Mouse (Mus musculus) CH12.LX (cell line): ENCODE results near the gene Avl9. TPM values are rescaled to one million over a fixed set of nuclear protein-coding genes. Genes with fewer than 3 reads are reported as not detected.

Experiments
- DNase-seq: peaks from one replicate; pipeline ENCODE4 v3.0.0-alpha.2; 2013; ENCODE audit errors: extremely low read depth
- H3K27ac ChIP-seq: 2 replicates; pipeline ENCODE4 v1.5.1; 2012; ENCODE audit warnings: low read depth, mild to moderate bottlenecking, control low read depth, moderate library complexity; ENCODE audit not compliant: insufficient read depth
- H3K27me3 ChIP-seq: replicated peaks from 2 replicates; pipeline ENCODE3; 2012; ENCODE audit warnings: inconsistent platforms
- H3K36me3 ChIP-seq, 2 experiments: replicated peaks in 1 of 2; 2 replicates each; pipeline versions ENCODE3 to v1.6.1; 2012; ENCODE audit warnings: inconsistent platforms in 1 of 2, low read length in 1 of 2, mild to moderate bottlenecking in 1 of 2, mixed read lengths in 1 of 2, moderate library complexity in 1 of 2; ENCODE audit not compliant: control insufficient read depth in 1 of 2, insufficient read depth in 1 of 2
- H3K4me1 ChIP-seq, 2 experiments: 2 replicates each; pipeline ENCODE4 v1.6.1; 2012; ENCODE audit warnings: inconsistent platforms in 1 of 2, moderate library complexity in 1 of 2; ENCODE audit not compliant: insufficient read depth in 2 of 2, control insufficient read depth in 1 of 2
- H3K4me2 ChIP-seq: 2 replicates; pipeline ENCODE4 v1.6.1; 2012; ENCODE audit warnings: low read depth, mild to moderate bottlenecking, control low read depth; ENCODE audit not compliant: poor library complexity, insufficient read depth, severe bottlenecking
- H3K4me3 ChIP-seq, 3 experiments: fragments of 150-350 bp in 1 of 3; sonication (generic) in 1 of 3; replicated peaks in 1 of 3; 2 replicates each; pipeline versions ENCODE3 to v1.5.1; 2011 to 2012; ENCODE audit warnings: low read depth in 2 of 3, low read length in 2 of 3, mild to moderate bottlenecking in 2 of 3, moderate library complexity in 2 of 3, control low read depth in 1 of 3, improper control_type of control experiment in 1 of 3, inconsistent platforms in 1 of 3, mixed read lengths in 1 of 3; ENCODE audit not compliant: poor library complexity in 1 of 3
- H3K79me2 ChIP-seq: replicated peaks from 2 replicates; pipeline ENCODE4 v1.6.1; 2012; ENCODE audit warnings: mild to moderate bottlenecking, moderate library complexity; ENCODE audit not compliant: control insufficient read depth, poor library complexity, insufficient read depth, severe bottlenecking; ENCODE audit errors: extremely low read depth
- H3K9ac ChIP-seq: 2 replicates; pipeline ENCODE4 v1.6.1; 2012; ENCODE audit warnings: low read depth, mild to moderate bottlenecking, control low read depth, moderate library complexity; ENCODE audit not compliant: insufficient read depth
- H3K9me3 ChIP-seq: replicated peaks from 2 replicates; pipeline ENCODE3; 2012; ENCODE audit warnings: low read length, inconsistent platforms, mixed read lengths
- BHLHE40 ChIP-seq: IDR thresholded peaks from 2 replicates; pipeline ENCODE4 v1.6.1; 2011; ENCODE audit warnings: mild to moderate bottlenecking, low read depth, low read length, improper control_type of control experiment
- CHD1 ChIP-seq: IDR thresholded peaks from 2 replicates; pipeline ENCODE4 v1.6.1; 2012; ENCODE audit warnings: low read depth, low read length, improper control_type of control experiment, inconsistent platforms
- CHD2 ChIP-seq: IDR thresholded peaks from 2 replicates; pipeline ENCODE4 v1.6.1; 2011; ENCODE audit warnings: low read length, improper control_type of control experiment
- CTCF ChIP-seq, 2 experiments: IDR thresholded peaks in 1 of 2; conservative IDR thresholded peaks in 1 of 2; 2 replicates each; pipeline ENCODE4 v1.5.1; 2011 to 2012; ENCODE audit warnings: low read depth in 2 of 2, low read length in 2 of 2, improper control_type of control experiment in 1 of 2, inconsistent platforms in 1 of 2, mild to moderate bottlenecking in 1 of 2, moderate library complexity in 1 of 2
- E2F4 ChIP-seq: IDR thresholded peaks from 2 replicates; pipeline ENCODE4 v1.6.1; 2011; ENCODE audit warnings: low read depth, low read length, improper control_type of control experiment; ENCODE audit not compliant: insufficient replicate concordance
- ELF1 ChIP-seq: IDR thresholded peaks from 2 replicates; pipeline ENCODE4 v1.6.1; 2014; ENCODE audit warnings: low read depth, mild to moderate bottlenecking, inconsistent platforms, low read length, improper control_type of control experiment
- EP300 ChIP-seq: IDR thresholded peaks from 2 replicates; pipeline ENCODE4 v1.6.1; 2011; ENCODE audit warnings: low read length, improper control_type of control experiment
- ETS1 ChIP-seq: conservative IDR thresholded peaks from 2 replicates; pipeline ENCODE4 v1.6.1; 2012; ENCODE audit warnings: low read depth, mild to moderate bottlenecking, inconsistent platforms, low read length, improper control_type of control experiment, moderate library complexity
- GABPA ChIP-seq: IDR thresholded peaks from 2 replicates; pipeline ENCODE4 v1.6.1; 2012; ENCODE audit warnings: low read depth, low read length, improper control_type of control experiment, inconsistent platforms; ENCODE audit not compliant: insufficient replicate concordance
- HCFC1 ChIP-seq: IDR thresholded peaks from 2 replicates; pipeline ENCODE4 v1.6.1; 2012; ENCODE audit warnings: low read depth, mild to moderate bottlenecking, inconsistent platforms, low read length, improper control_type of control experiment
- IRF4 ChIP-seq: IDR thresholded peaks from 2 replicates; pipeline ENCODE4 v1.6.1; 2014; ENCODE audit warnings: low read depth, mild to moderate bottlenecking, inconsistent platforms, low read length, improper control_type of control experiment
- JUN ChIP-seq: IDR thresholded peaks from 2 replicates; pipeline ENCODE4 v1.6.1; 2011; ENCODE audit warnings: low read depth, mild to moderate bottlenecking, low read length, improper control_type of control experiment, moderate library complexity; ENCODE audit not compliant: insufficient read depth
- JUND ChIP-seq: conservative IDR thresholded peaks from 2 replicates; pipeline ENCODE4 v1.6.1; 2011; ENCODE audit warnings: low read depth, low read length, improper control_type of control experiment
- KAT2A ChIP-seq: IDR thresholded peaks from 2 replicates; pipeline ENCODE4 v1.6.1; 2012; ENCODE audit warnings: low read length, improper control_type of control experiment, inconsistent platforms; ENCODE audit not compliant: insufficient replicate concordance
- MAFK ChIP-seq: IDR thresholded peaks from 2 replicates; pipeline ENCODE4 v1.6.1; 2011; ENCODE audit warnings: low read length, improper control_type of control experiment; ENCODE audit not compliant: insufficient replicate concordance
- MAX ChIP-seq: IDR thresholded peaks from 2 replicates; pipeline ENCODE4 v1.6.1; 2011; ENCODE audit warnings: low read length, improper control_type of control experiment
- MAZ ChIP-seq: IDR thresholded peaks from 2 replicates; pipeline ENCODE4 v1.6.1; 2012; ENCODE audit warnings: low read depth, mild to moderate bottlenecking, inconsistent platforms, low read length, improper control_type of control experiment, moderate library complexity
- MEF2A ChIP-seq: IDR thresholded peaks from 2 replicates; pipeline ENCODE4 v1.6.1; 2014; ENCODE audit warnings: low read depth, mild to moderate bottlenecking, inconsistent platforms, low read length, improper control_type of control experiment, borderline replicate concordance
- MXI1 ChIP-seq: IDR thresholded peaks from 2 replicates; pipeline ENCODE4 v1.6.1; 2011; ENCODE audit warnings: mild to moderate bottlenecking, low read depth, low read length, improper control_type of control experiment
- MYC ChIP-seq: IDR thresholded peaks from 2 replicates; pipeline ENCODE4 v1.6.1; 2011; ENCODE audit warnings: low read depth, mild to moderate bottlenecking, improper control_type of control experiment, low read length
- NELFE ChIP-seq: IDR thresholded peaks from 2 replicates; pipeline ENCODE4 v1.6.1; 2011; ENCODE audit warnings: low read depth, low read length, improper control_type of control experiment
- NRF1 ChIP-seq: IDR thresholded peaks from 2 replicates; pipeline ENCODE4 v1.6.1; 2014; ENCODE audit warnings: low read depth, mild to moderate bottlenecking, inconsistent platforms, low read length, improper control_type of control experiment, moderate library complexity
- PAX5 ChIP-seq: IDR thresholded peaks from 2 replicates; pipeline ENCODE4 v1.6.1; 2012; ENCODE audit warnings: low read length, inconsistent platforms, mixed read lengths
- POLR2A ChIP-seq: IDR thresholded peaks from 2 replicates; pipeline ENCODE4 v1.6.1; 2011; ENCODE audit warnings: low read depth, mild to moderate bottlenecking, improper control_type of control experiment, low read length
- POLR2AphosphoS2 ChIP-seq: IDR thresholded peaks from 2 replicates; pipeline ENCODE4 v1.6.1; 2011; ENCODE audit warnings: low read depth, low read length, improper control_type of control experiment
- RAD21 ChIP-seq: IDR thresholded peaks from 2 replicates; pipeline ENCODE4 v1.6.1; 2011; ENCODE audit warnings: low read depth, mild to moderate bottlenecking, low read length, improper control_type of control experiment, moderate library complexity
- RCOR1 ChIP-seq: conservative IDR thresholded peaks from 2 replicates; pipeline ENCODE4 v1.6.1; 2012; ENCODE audit warnings: low read depth, mild to moderate bottlenecking, inconsistent platforms, low read length, improper control_type of control experiment
- SIN3A ChIP-seq: IDR thresholded peaks from 2 replicates; pipeline ENCODE4 v1.6.1; 2012; ENCODE audit warnings: low read length, improper control_type of control experiment, inconsistent platforms
- SMC3 ChIP-seq: IDR thresholded peaks from 2 replicates; pipeline ENCODE4 v1.6.1; 2011; ENCODE audit warnings: low read depth, low read length, improper control_type of control experiment
- TBP ChIP-seq: conservative IDR thresholded peaks from 2 replicates; pipeline ENCODE4 v1.6.1; 2011; ENCODE audit warnings: low read depth, low read length, improper control_type of control experiment
- TCF12 ChIP-seq: IDR thresholded peaks from 2 replicates; pipeline ENCODE4 v1.6.1; 2014; ENCODE audit warnings: low read depth, mild to moderate bottlenecking, inconsistent platforms, low read length, improper control_type of control experiment
- UBTF ChIP-seq: IDR thresholded peaks from 2 replicates; pipeline ENCODE4 v1.6.1; 2012; ENCODE audit warnings: low read depth, mild to moderate bottlenecking, inconsistent platforms, low read length, improper control_type of control experiment, moderate library complexity
- USF1 ChIP-seq: IDR thresholded peaks from 2 replicates; pipeline ENCODE4 v1.6.1; 2014; ENCODE audit warnings: low read depth, mild to moderate bottlenecking, inconsistent platforms, low read length, improper control_type of control experiment
- USF2 ChIP-seq: conservative IDR thresholded peaks from 2 replicates; pipeline ENCODE4 v1.6.1; 2011; ENCODE audit warnings: low read depth, low read length, improper control_type of control experiment
- ZC3H11A ChIP-seq: IDR thresholded peaks from 2 replicates; pipeline ENCODE4 v1.6.1; 2012; ENCODE audit warnings: low read depth, mild to moderate bottlenecking, inconsistent platforms, low read length, improper control_type of control experiment
- ZKSCAN1 ChIP-seq: IDR thresholded peaks from 2 replicates; pipeline ENCODE4 v1.6.1; 2012; ENCODE audit warnings: low read depth, inconsistent platforms, low read length, improper control_type of control experiment, borderline replicate concordance
- ZMIZ1 ChIP-seq: IDR thresholded peaks from 2 replicates; pipeline ENCODE4 v1.6.1; 2012; ENCODE audit warnings: low read depth, mild to moderate bottlenecking, inconsistent platforms, low read length, improper control_type of control experiment
- ZNF384 ChIP-seq: IDR thresholded peaks from 2 replicates; pipeline ENCODE4 v1.6.1; 2012; ENCODE audit warnings: low read depth, low read length, improper control_type of control experiment, inconsistent platforms
- dilution Hi-C: fragments of 300-500 bp; cut with MboI; formaldehyde crosslinking; loops from 2 replicates; pipeline ENCODE4 v1.14.3; 2020; ENCODE audit warnings: low sequenced_read_pairs; ENCODE audit not compliant: extremely low pct_unique_long_range_greater_than_20kb, extremely low pct_ligation_motif_present
- in situ Hi-C: fragments of 300-500 bp; cut with MboI; formaldehyde crosslinking; loops from 3 replicates; pipeline ENCODE4 v1.14.3; 2019; ENCODE audit warnings: low sequenced_read_pairs, low pct_ligation_motif_present, low pct_unique_long_range_greater_than_20kb, mixed read lengths
- polyA plus RNA-seq: library from polyadenylated mRNA; unstranded; fragments of >175 nt; gene quantifications from 2 replicates; pipeline ENCODE4 v1.2.1, GENCODE M21; 2012; ENCODE audit warnings: low read depth; ENCODE audit not compliant: insufficient read length
- total RNA-seq, 2 experiments: library from RNA; depleted of rRNA; stranded (reverse); fragments of 300-350 nt in 1 of 2; fragments of >200 nt in 1 of 2; gene quantifications; 2 replicates each; pipeline ENCODE4 v1.2.3; 2012 to 2014

Gene Avl9
- total RNA-seq (2012; rRNA removed) (12.8 and 14.1 TPM in 2 replicates), total RNA-seq (2014; rRNA removed) (20.4 and 23.5 TPM in 2 replicates), polyA plus RNA-seq (11.2 and 13.1 TPM in 2 replicates)

DNA sequence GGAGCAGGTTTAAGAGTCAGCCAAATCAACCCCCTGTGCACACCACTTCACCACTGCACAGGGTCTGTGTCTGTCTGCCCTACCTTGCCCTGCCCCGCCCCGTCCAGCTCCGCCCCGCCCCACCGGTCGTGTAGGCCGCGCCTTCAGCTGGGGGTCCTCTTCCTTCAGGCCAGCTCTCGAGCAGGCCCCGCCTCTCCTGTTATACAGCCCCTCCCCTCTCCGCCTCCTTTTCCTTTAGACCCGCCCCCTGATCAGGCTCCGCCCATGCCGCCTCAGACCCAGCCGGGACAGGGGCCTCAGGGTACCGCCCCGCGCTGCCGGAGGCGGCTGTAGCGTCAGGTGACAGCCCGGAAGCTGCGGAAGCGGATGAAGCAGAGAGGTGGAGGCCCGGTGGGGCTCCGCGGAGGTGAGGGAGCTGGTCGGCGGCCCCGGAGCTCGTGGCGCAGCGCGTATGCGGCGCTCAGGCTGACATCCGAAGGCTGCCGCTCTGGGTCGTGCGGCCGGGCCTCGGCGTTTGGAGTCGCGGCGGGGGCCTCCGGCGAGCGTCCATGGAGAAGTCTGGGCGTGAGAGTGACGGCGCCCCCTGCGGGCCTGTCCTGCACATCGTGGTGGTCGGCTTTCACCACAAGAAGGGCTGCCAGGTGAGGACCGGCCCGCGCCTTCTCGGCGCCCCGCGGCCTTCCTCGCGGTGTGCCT is at the start of gene Avl9:
TSS of gene Avl9 (plus strand) at position 326 of the 696 bp plus-strand sequence.
- Histone ChIP-seq H3K4me2 (peak within 1 kb of the TSS; percentile 68), H3K27me3 (peaks cover 1% of the 10 kb centered on the region), H3K36me3 (peaks cover 2 to 7% of the 10 kb centered on the region in 2 experiments), H3K4me3 (peak within 1 kb of the TSS; percentile 82 to 89 (median 85)), H3K9me3 (no peaks in the 10 kb centered on the region), H3K4me1 (peaks cover 0 to 17% of the 10 kb centered on the region in 2 experiments; a peak in 2 of 4 replicates), H3K27ac (peak within 1 kb of the TSS; percentile 70), H3K9ac (peak within 1 kb of the TSS; percentile 84), H3K79me2 (peaks cover 18% of the 10 kb centered on the region)
- TF ChIP-seq RCOR1 (0 out of 2 replicates have a peak, but pooled peaks have one; percentile 39), POLR2AphosphoS2 (peak; percentile 71; the same call in 1 of the 2 replicates), RAD21 (no peak), JUND (no peak), ZMIZ1 (peak; percentile 87; the same call in 1 of the 2 replicates), PAX5 (no peak), CTCF (conservative IDR thresholded peaks at IDR 0.05 in 1 of 2, IDR thresholded peaks at IDR 0.05 in 1 of 2; ENCODE audit: low read depth in 2 of 2, low read length in 2 of 2) (peak in 1 of 2 experiments; percentile 69; a peak in 2 of 4 replicates), MXI1 (peak; percentile 72), ZKSCAN1 (no peak), MAFK (no peak), EP300 (no peak), JUN (no peak), GABPA (no peak), TBP (peak; percentile 38; the same call in 1 of the 2 replicates), ELF1 (peak; percentile 93), CHD2 (no peak), MAZ (no peak), USF2 (peak; percentile 34; the same call in 1 of the 2 replicates), E2F4 (no peak), USF1 (peak; percentile 81), HCFC1 (peak; percentile 67), MEF2A (peak; percentile 29; the same call in 1 of the 2 replicates), ZC3H11A (no peak), ZNF384 (no peak), IRF4 (no peak), SIN3A (no peak; the same call in 1 of the 2 replicates), TCF12 (peak; percentile 62; the same call in 1 of the 2 replicates), KAT2A (0 out of 2 replicates have a peak, but pooled peaks have one; percentile 29), CHD1 (no peak), UBTF (peak; percentile 81; the same call in 1 of the 2 replicates), MAX (no peak), NRF1 (peak; percentile 45; the same call in 1 of the 2 replicates), NELFE (peak; percentile 92), MYC (no peak), SMC3 (peak; percentile 27), ETS1 (no peak), BHLHE40 (peak; percentile 63; the same call in 1 of the 2 replicates), POLR2A (peak; percentile 92)
- in situ Hi-C loops, result loop anchor here (25.0 kb wide), 1 partner anchor 352 kb away; no protein-coding TSS in a partner anchor
- peak; percentile 95 for DNase-seq
- dilution Hi-C loops, result no loop called here
